Mouse (Mus musculus): ENCODE measurements around the gene Myod1. TPM values are rescaled to one million over a fixed set of nuclear protein-coding genes. Genes with fewer than 3 reads are reported as not detected.
A peak's percentile ranks its signal among the peaks of the same experiment; 100 is the strongest.

Gene Myod1
- total RNA-seq, 2 experiments from 2014 or later = not detected

GRCm38 (mm10) chr7:46417467-46417866 lies 41.2 kb downstream of the Myod1 start:
- DNase-seq = no peak

- DNase-seq = no peak
Measured at GRCm38 (mm10) chr7:46418102-46418622, 41.9 kb downstream of the Myod1 start.

GRCm38 (mm10) chr7:46421535-46421934 lies 45.3 kb downstream of the Myod1 start:
- DNase-seq = no peak

GRCm38 (mm10) chr7:46422052-46422763 lies 45.9 kb downstream of the Myod1 start:
- no peak for DNase-seq

GRCm38 (mm10) chr7:46422764-46423412 lies 46.6 kb downstream of the Myod1 start:
- peak; percentile 22 to 60 for DNase-seq

GRCm38 (mm10) chr7:46423951-46424350 lies 47.7 kb downstream of the Myod1 start:
- DNase-seq = no peak

- DNase-seq = no peak
Measured at GRCm38 (mm10) chr7:46425012-46425411, 48.7 kb downstream of the Myod1 start.

Other genes with a start within 250 kb of the Myod1 start
- 10 to 100 TPM; 40.7 to 52.5 TPM for gene Abcc8, start 196.4 kb upstream of the Myod1 start, total RNA-seq (2021)
- 1 to 10 TPM; 4.5 to 4.8 TPM for gene Ush1c, start 138.0 kb upstream of the Myod1 start, total RNA-seq (2021)
- gene Otog, start 135.5 kb upstream of the Myod1 start, total RNA-seq (2021) = under 1 TPM; 0.05 TPM
- gene Kcnc1, start 20.0 kb downstream of the Myod1 start, total RNA-seq (2021) = under 1 TPM; 0.41 to 0.45 TPM

Measured in heart, adult 18-20 months (tissue).